9 mouse cellular contexts compared by ENCODE assay signal in genomic region chr7:38074514-38074913, GRCm38 (mm10). TPM values are rescaled to one million over a fixed set of nuclear protein-coding genes. Genes with fewer than 3 reads are reported as not detected.
DNase-seq lines count a peak whose midpoint lies in the region; ATAC-seq and TF ChIP-seq lines count a peak whose summit lies in the region.
"Had no signal": no experiment of that assay in that cellular context is flagged by ENCODE, and none has a peak within 500 bp of the region (broad histone marks: within the 10 kb centered on the region; RNA-seq: fewer than 3 reads in every experiment).

No protein-coding gene starts in this region.

- no peak for DNase-seq in heart, postnatal 25 days (ENCODE audit: low spot score)
- DNase-seq in cerebellum, postnatal 36 days = peak; percentile 21 to 32
- peak; percentile 63 for DNase-seq in hindbrain, embryonic 10.5 days (ENCODE audit: low spot score)
- no peak for DNase-seq in midbrain, postnatal 0 days (ENCODE audit: low spot score)
- DNase-seq in spleen, postnatal 36 days (ENCODE audit: low spot score in 2 of 2) = no peak
- no peak for DNase-seq in left cerebral cortex, adult 11 months (ENCODE audit: low spot score)
- no peak for DNase-seq in gastrocnemius, postnatal 25 days

- TF ChIP-seq CTCF in midbrain, postnatal 0 days (IDR thresholded peaks at IDR 0.05) = no peak

- no peaks in the 10 kb centered on the region for H3K4me1 ChIP-seq in heart, embryonic 16.5 days (ENCODE audit: control insufficient read depth, insufficient read depth, low read length)
- peaks cover 24% of the 10 kb centered on the region for H3K4me1 ChIP-seq in hindbrain, embryonic 10.5 days (replicated peaks)
- H3K4me1 ChIP-seq in midbrain, postnatal 0 days (ENCODE audit: insufficient read depth, low read length) = peaks cover 6% of the 10 kb centered on the region

- no peak; the same call in 1 of the 2 replicates for ATAC-seq in heart, embryonic 16.5 days (replicated peaks; ENCODE audit: extremely low read depth, insufficient read depth, low FRiP score)
- ATAC-seq in midbrain, postnatal 0 days (ENCODE audit: low FRiP score) = peak; percentile 52; the same call in 1 of the 2 replicates

- no peak overlapping the region for H3K27ac ChIP-seq in heart, embryonic 16.5 days (ENCODE audit: low read length)
- peak overlapping the region; percentile 72 for H3K27ac ChIP-seq in hindbrain, embryonic 10.5 days
- no peak overlapping the region for H3K27ac ChIP-seq in midbrain, postnatal 0 days (ENCODE audit: low read depth, low read length)
- H3K27ac ChIP-seq: liver, embryonic 14.5 days had no signal

- peak overlapping the region; percentile 42 for H3K4me2 ChIP-seq in heart, embryonic 16.5 days (ENCODE audit: low read depth, low read length)
- peak overlapping the region; percentile 47 for H3K4me2 ChIP-seq in midbrain, postnatal 0 days (ENCODE audit: low read depth, low read length, poor library complexity, severe bottlenecking)

- H3K9ac ChIP-seq in heart, embryonic 16.5 days (ENCODE audit: low read length) = no peak overlapping the region
- H3K9ac ChIP-seq in midbrain, postnatal 0 days (replicated peaks; ENCODE audit: low read length, poor library complexity, severe bottlenecking) = no peak overlapping the region
- H3K9ac ChIP-seq: liver, embryonic 14.5 days had no signal

- intact Hi-C loops in heart, postnatal 25 days (cut with DNase I) = loop anchor here (5.0 kb wide), 1 partner anchor 702 kb away; no protein-coding TSS in a partner anchor

- H3K27me3 ChIP-seq in heart, embryonic 16.5 days (ENCODE audit: control insufficient read depth, insufficient read depth, low read length) = peaks cover 2% of the 10 kb centered on the region; the same call in 1 of the 2 replicates
- H3K27me3 ChIP-seq in hindbrain, embryonic 10.5 days (ENCODE audit: insufficient read depth, poor library complexity, severe bottlenecking) = 0 out of 2 replicates have a peak, but pooled peaks cover 6% of the 10 kb centered on the region
- H3K27me3 ChIP-seq in midbrain, postnatal 0 days (ENCODE audit: insufficient read depth, low read length) = no peaks in the 10 kb centered on the region

- WGBS in heart, embryonic 16.5 days = 5% methylated on average over 14 of the region's 14 CpGs
- WGBS in hindbrain, embryonic 10.5 days = 1% methylated on average over 14 of the region's 14 CpGs
- WGBS in midbrain, postnatal 0 days = 1% methylated on average over 14 of the region's 14 CpGs

- H3K9me3 ChIP-seq in heart, embryonic 16.5 days (replicated peaks; ENCODE audit: control insufficient read depth, low read length) = no peaks in the 10 kb centered on the region
- no peaks in the 10 kb centered on the region for H3K9me3 ChIP-seq in hindbrain, embryonic 10.5 days
- no peaks in the 10 kb centered on the region for H3K9me3 ChIP-seq in midbrain, postnatal 0 days (ENCODE audit: low read length)

- H3K36me3 ChIP-seq in heart, embryonic 16.5 days (ENCODE audit: control insufficient read depth, insufficient read depth) = no peaks in the 10 kb centered on the region
- no peaks in the 10 kb centered on the region for H3K36me3 ChIP-seq in hindbrain, embryonic 10.5 days
- H3K36me3 ChIP-seq in midbrain, postnatal 0 days (ENCODE audit: insufficient read depth, low read length) = no peaks in the 10 kb centered on the region

- 0 out of 2 replicates have a peak overlapping the region, but pooled peaks have one; percentile 8 for H3K4me3 ChIP-seq in heart, embryonic 16.5 days (ENCODE audit: low read length)
- H3K4me3 ChIP-seq in hindbrain, embryonic 10.5 days = peak overlapping the region; percentile 41
- peak overlapping the region; percentile 24 for H3K4me3 ChIP-seq in midbrain, postnatal 0 days (ENCODE audit: low read depth, low read length)

RNA-seq across cellular contexts. Expression of gene Ccne1, which starts 32.8 kb away (rescaled TPM):
- 28.6 and 30.0 TPM in 2 replicates for polyA plus RNA-seq in heart, embryonic 16.5 days (2015; fragmentation: Nextera tagmentation; extraction: Ambion mirVana)
- 1 to 10 TPM; 1.2 to 1.3 TPM for total RNA-seq in heart, postnatal 25 days (2021)
- polyA plus RNA-seq in hindbrain, embryonic 10.5 days (2016; fragmentation: Nextera tagmentation; extraction: Ambion mirVana) = 66.1 and 92.1 TPM in 2 replicates
- 9.5 and 11.4 TPM in 2 replicates for total RNA-seq in midbrain, postnatal 0 days (2014; rRNA removed)
- 13.2 and 13.4 TPM in 2 replicates for polyA plus RNA-seq in midbrain, postnatal 0 days (2015; fragmentation: Nextera tagmentation; extraction: Ambion mirVana)
- total RNA-seq in gastrocnemius, postnatal 25 days (2021) = 1 to 10 TPM in 1 of 2 experiments, under 1 TPM in 1; 0.33 to 1.3 TPM

RNA-seq across cellular contexts. Expression of gene Uri1, which starts 51.2 kb away (rescaled TPM):
- 28.1 and 29.6 TPM in 2 replicates for polyA plus RNA-seq in heart, embryonic 16.5 days (2015; fragmentation: Nextera tagmentation; extraction: Ambion mirVana)
- total RNA-seq in heart, postnatal 25 days (2021) = 10 to 100 TPM; 15.4 to 17.4 TPM
- polyA plus RNA-seq in hindbrain, embryonic 10.5 days (2016; fragmentation: Nextera tagmentation; extraction: Ambion mirVana) = 33.4 and 40.1 TPM in 2 replicates
- total RNA-seq in midbrain, postnatal 0 days (2014; rRNA removed) = 31.7 and 38.2 TPM in 2 replicates
- polyA plus RNA-seq in midbrain, postnatal 0 days (2015; fragmentation: Nextera tagmentation; extraction: Ambion mirVana) = 36.1 and 38.4 TPM in 2 replicates
- 10 to 100 TPM; 20.5 to 25.2 TPM for total RNA-seq in gastrocnemius, postnatal 25 days (2021)

Comparison
In these comparisons a context has a peak if more than half of its experiments do, and no peak if none do; other contexts are left out.
1. DNase-seq: peak in cerebellum, postnatal 36 days (2 of 2) and hindbrain, embryonic 10.5 days (single experiment); none in heart, postnatal 25 days (single experiment), midbrain, postnatal 0 days (single experiment), spleen, postnatal 36 days (0 of 2), left cerebral cortex, adult 11 months (single experiment) and gastrocnemius, postnatal 25 days (single experiment).
2. Peak in every context shown above with its lines, with median percentiles within 50 percentile points of each other: H3K4me3 ChIP-seq.